Mouse (Mus musculus) bone marrow macrophage, adult 2 months (primary cell): Measurements from ENCODE around the gene Nadk.

Experiments used
- CTCF ChIP-seq: IDR thresholded peaks from 2 replicates; pipeline ENCODE4 v1.5.1; 2012; ENCODE audit warnings: low read depth, mild to moderate bottlenecking, low read length, moderate library complexity
- POLR2A ChIP-seq: IDR thresholded peaks from 2 replicates; pipeline ENCODE4 v1.6.1; 2012; ENCODE audit warnings: mild to moderate bottlenecking, low read depth, low read length, borderline replicate concordance

- TF ChIP-seq POLR2A: no peak
- TF ChIP-seq CTCF: no peak
These were observed 27.2 kb downstream of the Nadk start for GRCm38 (mm10) chr4:155589356-155589755.
